Mouse (Mus musculus): ENCODE measurements around the gene Ntf5. TPM values are rescaled to one million over a fixed set of nuclear protein-coding genes. Genes with fewer than 3 reads are reported as not detected.

Ntf5 gene
- polyA plus RNA-seq, 1 experiment from 2014 or later: 3.0 TPM

Small RNAs within 50 kb of the gene (microRNA-seq; reads per million reads assigned to microRNA genes)
- not detected for gene Gm22133

Other genes with a start within 250 kb of the Ntf5 start
- 0.19 and 0.23 TPM in 2 replicates for gene Slc17a7, start 249.7 kb upstream of the Ntf5 start, polyA plus RNA-seq (2015; fragmentation: Nextera tagmentation; extraction: Ambion mirVana)
- gene Gfy, start 234.1 kb upstream of the Ntf5 start, polyA plus RNA-seq (2015; fragmentation: Nextera tagmentation; extraction: Ambion mirVana): not detected in 2 replicates
- not detected in 2 replicates for gene Pth2, start 232.7 kb upstream of the Ntf5 start, polyA plus RNA-seq (2015; fragmentation: Nextera tagmentation; extraction: Ambion mirVana)
- 0.93 and 1.4 TPM in 2 replicates for gene Ccdc155, start 208.8 kb upstream of the Ntf5 start, polyA plus RNA-seq (2015; fragmentation: Nextera tagmentation; extraction: Ambion mirVana)
- gene Dkkl1, start 201.5 kb upstream of the Ntf5 start, polyA plus RNA-seq (2015; fragmentation: Nextera tagmentation; extraction: Ambion mirVana): 1.3 and 1.4 TPM in 2 replicates
- 259 and 263 TPM in 2 replicates for gene Tead2, start 197.9 kb upstream of the Ntf5 start, polyA plus RNA-seq (2015; fragmentation: Nextera tagmentation; extraction: Ambion mirVana)
- 1.3 and 2.1 TPM in 2 replicates for gene Cd37, start 174.6 kb upstream of the Ntf5 start, polyA plus RNA-seq (2015; fragmentation: Nextera tagmentation; extraction: Ambion mirVana)
- gene Slc6a16, start 172.6 kb upstream of the Ntf5 start, polyA plus RNA-seq (2015; fragmentation: Nextera tagmentation; extraction: Ambion mirVana): 0.28 and 0.43 TPM in 2 replicates
- gene Slc6a21, start 136.2 kb upstream of the Ntf5 start, polyA plus RNA-seq (2015; fragmentation: Nextera tagmentation; extraction: Ambion mirVana): not detected in 2 replicates
- gene Trpm4, start 79.9 kb upstream of the Ntf5 start, polyA plus RNA-seq (2015; fragmentation: Nextera tagmentation; extraction: Ambion mirVana): 15.8 and 19.6 TPM in 2 replicates
- 3.9 and 4.3 TPM in 2 replicates for gene Hrc, start 78.4 kb upstream of the Ntf5 start, polyA plus RNA-seq (2015; fragmentation: Nextera tagmentation; extraction: Ambion mirVana)
- gene Ppfia3, start 46.7 kb upstream of the Ntf5 start, polyA plus RNA-seq (2015; fragmentation: Nextera tagmentation; extraction: Ambion mirVana): 5.2 and 6.9 TPM in 2 replicates
- 1.4 and 2.5 TPM in 2 replicates for gene Lin7b, start 43.1 kb upstream of the Ntf5 start, polyA plus RNA-seq (2015; fragmentation: Nextera tagmentation; extraction: Ambion mirVana)
- gene Snrnp70, start 18.0 kb upstream of the Ntf5 start, polyA plus RNA-seq (2015; fragmentation: Nextera tagmentation; extraction: Ambion mirVana): 262 and 283 TPM in 2 replicates
- gene Kcna7, start 8.0 kb upstream of the Ntf5 start, polyA plus RNA-seq (2015; fragmentation: Nextera tagmentation; extraction: Ambion mirVana): 0.09 TPM in 1 of 2 replicates, not detected in the other
- gene Lhb, start 7.1 kb downstream of the Ntf5 start, polyA plus RNA-seq (2015; fragmentation: Nextera tagmentation; extraction: Ambion mirVana): 0.40 TPM in 1 of 2 replicates, not detected in the other
- 41.7 and 45.9 TPM in 2 replicates for gene Gys1, start 21.1 kb downstream of the Ntf5 start, polyA plus RNA-seq (2015; fragmentation: Nextera tagmentation; extraction: Ambion mirVana)
- 142 and 144 TPM in 2 replicates for gene Ruvbl2, start 24.4 kb downstream of the Ntf5 start, polyA plus RNA-seq (2015; fragmentation: Nextera tagmentation; extraction: Ambion mirVana)
- gene Ftl1, start 46.2 kb downstream of the Ntf5 start, polyA plus RNA-seq (2015; fragmentation: Nextera tagmentation; extraction: Ambion mirVana): 5,430 and 5,479 TPM in 2 replicates
- gene Bax, start 53.2 kb downstream of the Ntf5 start, polyA plus RNA-seq (2015; fragmentation: Nextera tagmentation; extraction: Ambion mirVana): 167 and 170 TPM in 2 replicates
- gene Tulp2, start 68.2 kb downstream of the Ntf5 start, polyA plus RNA-seq (2015; fragmentation: Nextera tagmentation; extraction: Ambion mirVana): 1.0 and 1.2 TPM in 2 replicates
- not detected in 2 replicates for gene Gm45808, start 73.1 kb downstream of the Ntf5 start, polyA plus RNA-seq (2015; fragmentation: Nextera tagmentation; extraction: Ambion mirVana)
- gene Dhdh, start 75.1 kb downstream of the Ntf5 start, polyA plus RNA-seq (2015; fragmentation: Nextera tagmentation; extraction: Ambion mirVana): 2.9 and 4.0 TPM in 2 replicates
- 215 TPM in 2 replicates for gene Nucb1, start 96.7 kb downstream of the Ntf5 start, polyA plus RNA-seq (2015; fragmentation: Nextera tagmentation; extraction: Ambion mirVana)
- 27.5 and 28.8 TPM in 2 replicates for gene Ppp1r15a, start 112.6 kb downstream of the Ntf5 start, polyA plus RNA-seq (2015; fragmentation: Nextera tagmentation; extraction: Ambion mirVana)
- gene Plekha4, start 112.6 kb downstream of the Ntf5 start, polyA plus RNA-seq (2015; fragmentation: Nextera tagmentation; extraction: Ambion mirVana): 3.3 and 4.9 TPM in 2 replicates
- 0.43 and 0.98 TPM in 2 replicates for gene Hsd17b14, start 141.2 kb downstream of the Ntf5 start, polyA plus RNA-seq (2015; fragmentation: Nextera tagmentation; extraction: Ambion mirVana)
- 55.7 and 59.5 TPM in 2 replicates for gene Bcat2, start 156.5 kb downstream of the Ntf5 start, polyA plus RNA-seq (2015; fragmentation: Nextera tagmentation; extraction: Ambion mirVana)
- 0.41 and 0.56 TPM in 2 replicates for gene Fgf21, start 201.8 kb downstream of the Ntf5 start, polyA plus RNA-seq (2015; fragmentation: Nextera tagmentation; extraction: Ambion mirVana)
- gene Fut1, start 203.6 kb downstream of the Ntf5 start, polyA plus RNA-seq (2015; fragmentation: Nextera tagmentation; extraction: Ambion mirVana): 0.29 and 0.47 TPM in 2 replicates
- gene Izumo1, start 208.1 kb downstream of the Ntf5 start, polyA plus RNA-seq (2015; fragmentation: Nextera tagmentation; extraction: Ambion mirVana): 0.11 TPM in 1 of 2 replicates, not detected in the other
- 7.7 and 9.5 TPM in 2 replicates for gene Rasip1, start 213.8 kb downstream of the Ntf5 start, polyA plus RNA-seq (2015; fragmentation: Nextera tagmentation; extraction: Ambion mirVana)
- gene Mamstr, start 226.3 kb downstream of the Ntf5 start, polyA plus RNA-seq (2015; fragmentation: Nextera tagmentation; extraction: Ambion mirVana): 11.4 TPM in 2 replicates

All from limb, embryonic 13.5 days (tissue).